Mouse (Mus musculus) midbrain, embryonic 12.5 days (tissue): ENCODE data around the gene Acaa1a. TPM values are rescaled to one million over a fixed set of nuclear protein-coding genes. Genes with fewer than 3 reads are reported as not detected.

Experiments
- polyA plus RNA-seq: library from polyadenylated mRNA; unstranded; fragments of >200 nt; fragmentation: Nextera tagmentation; extraction: Ambion mirVana; gene quantifications from 2 replicates; pipeline ENCODE4 v1.2.1, GENCODE M21; 2016

The Acaa1a gene
- polyA plus RNA-seq, 1 experiment from 2014 or later, result 82.2 TPM

Other genes starting within 250 kb of the Acaa1a start
- gene Plcd1, start 246.2 kb upstream of the Acaa1a start, polyA plus RNA-seq, result 22.4 and 31.9 TPM in 2 replicates
- 0.56 and 1.1 TPM in 2 replicates for gene Dlec1, start 237.2 kb upstream of the Acaa1a start, polyA plus RNA-seq
- 0.54 and 1.9 TPM in 2 replicates for gene Acaa1b, start 182.6 kb upstream of the Acaa1a start, polyA plus RNA-seq
- not detected in 2 replicates for gene Gm47289, start 180.5 kb upstream of the Acaa1a start, polyA plus RNA-seq
- not detected in 2 replicates for gene Slc22a13, start 130.6 kb upstream of the Acaa1a start, polyA plus RNA-seq
- 20.9 and 24.1 TPM in 2 replicates for gene Oxsr1, start 17.2 kb upstream of the Acaa1a start, polyA plus RNA-seq
- 5.7 and 6.2 TPM in 2 replicates for gene Myd88, start 1.7 kb downstream of the Acaa1a start, polyA plus RNA-seq
- 5.0 and 5.7 TPM in 2 replicates for gene Xylb, start 17.7 kb downstream of the Acaa1a start, polyA plus RNA-seq
- gene Slc22a14, start 25.9 kb downstream of the Acaa1a start, polyA plus RNA-seq, result not detected in 2 replicates
- gene Acvr2b, start 62.4 kb downstream of the Acaa1a start, polyA plus RNA-seq, result 109 and 116 TPM in 2 replicates
- gene Exog, start 105.3 kb downstream of the Acaa1a start, polyA plus RNA-seq, result 38.1 and 45.1 TPM in 2 replicates
- 0.18 and 0.33 TPM in 2 replicates for gene Scn5a, start 239.3 kb downstream of the Acaa1a start, polyA plus RNA-seq